Mouse (Mus musculus): Measurements from ENCODE around the gene Smok3c.

- TF ChIP-seq CTCF (IDR thresholded peaks at IDR 0.05; ENCODE audit: insufficient read depth, low read length), result no peak
- no peak for TF ChIP-seq POLR2A (IDR thresholded peaks at IDR 0.05; ENCODE audit: borderline replicate concordance, extremely low read depth, low read depth, low read length)
Observed at GRCm38 (mm10) chr5:138081446-138081845, 28.5 kb downstream of the Smok3c start.
